Mouse (Mus musculus): ENCODE measurements around the gene Sgta. TPM values are rescaled to one million over a fixed set of nuclear protein-coding genes. Genes with fewer than 3 reads are reported as not detected.

Gene Sgta
- total and polyA plus RNA-seq, 2 experiments from 2014 or later = 215 to 326 TPM

DNA sequence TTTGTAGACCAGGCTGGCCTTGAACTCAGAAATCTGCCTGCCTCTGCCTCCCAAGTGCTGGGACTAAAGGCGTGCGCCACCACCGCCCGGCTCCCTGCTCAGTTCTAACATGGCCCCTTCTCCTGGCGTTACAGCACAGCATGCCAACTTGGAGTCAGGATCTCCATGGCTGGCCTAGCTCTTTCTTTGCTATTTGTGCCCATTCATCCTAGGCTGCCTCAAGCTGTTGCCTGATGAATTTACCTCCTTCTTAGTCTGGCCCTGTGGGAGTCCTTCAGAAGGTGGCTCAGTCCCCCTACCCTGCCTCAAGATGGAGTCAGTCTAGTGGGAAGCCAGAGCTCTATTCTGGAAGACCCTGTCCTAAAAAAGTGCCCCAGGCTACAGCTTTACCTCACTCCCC, 33.1 kb downstream of the Sgta start:
- DNase-seq = no peak
- Histone ChIP-seq H3K4me2 (ENCODE audit: low read depth) (no peak overlapping the region), H3K4me3 (ENCODE audit: low read depth, low read length) (no peak overlapping the region), H3K36me3 (ENCODE audit: insufficient read depth) (peaks cover 20% of the 10 kb centered on the region), H3K9ac (no peak overlapping the region), H3K4me1 (ENCODE audit: insufficient read depth) (peaks cover 4% of the 10 kb centered on the region; the same call in 1 of the 2 replicates), H3K27ac (ENCODE audit: low read depth, low read length) (no peak overlapping the region), H3K27me3 (ENCODE audit: insufficient read depth, low read length) (no peaks in the 10 kb centered on the region; the same call in 1 of the 2 replicates), H3K9me3 (ENCODE audit: low read length) (no peaks in the 10 kb centered on the region)
- WGBS = 94% methylated on average over 5 of the region's 5 CpGs
- TF ChIP-seq CTCF (IDR thresholded peaks at IDR 0.05; ENCODE audit: low read depth) = no peak
- no peak for ATAC-seq

DNA sequence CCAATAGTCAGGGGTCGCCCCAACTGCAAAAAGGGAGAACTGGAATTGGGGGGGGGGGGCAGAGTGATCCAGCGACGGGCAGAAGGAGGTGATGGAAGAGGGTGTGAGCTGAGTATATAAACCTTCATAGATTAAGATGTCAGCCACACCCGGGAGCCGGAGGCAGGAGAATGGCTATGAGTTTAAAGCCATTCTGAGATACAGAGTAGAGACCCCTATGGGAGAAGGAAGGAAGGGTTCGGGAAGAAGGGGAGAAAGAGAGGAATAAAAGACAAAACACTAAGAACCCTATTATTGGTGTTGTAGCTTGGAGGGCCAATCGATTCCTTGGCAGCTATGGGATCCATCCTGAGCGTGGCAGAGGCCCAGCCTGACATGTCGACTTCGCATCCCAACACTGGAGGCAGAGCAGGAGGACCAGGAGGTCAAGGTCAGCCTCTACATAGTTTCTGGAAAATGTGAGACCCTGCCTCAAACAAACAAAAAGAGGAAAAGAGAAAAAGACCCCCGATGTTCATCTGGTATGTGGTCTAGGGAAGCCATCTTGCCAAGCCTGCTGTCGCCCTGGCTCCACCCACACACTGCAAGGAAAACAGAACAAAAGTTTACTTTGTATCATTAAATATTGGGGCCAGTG, 34.2 kb downstream of the Sgta start, which contains the start of gene Diras1:
TSS of gene Diras1 (minus strand) at position 24 of the 637 bp plus-strand sequence.
- 40% methylated on average over 12 of the region's 12 CpGs for WGBS
- peak; percentile 53 for TF ChIP-seq CTCF (IDR thresholded peaks at IDR 0.05; ENCODE audit: low read depth)
- peak; percentile 50 for DNase-seq
- Histone ChIP-seq H3K9ac (peak within 1 kb of the TSS; percentile 77), H3K4me2 (ENCODE audit: low read depth) (peak within 1 kb of the TSS; percentile 93), H3K9me3 (ENCODE audit: low read length) (no peaks in the 10 kb centered on the region), H3K27ac (ENCODE audit: low read depth, low read length) (peak within 1 kb of the TSS; percentile 64), H3K27me3 (ENCODE audit: insufficient read depth, low read length) (no peaks in the 10 kb centered on the region; the same call in 1 of the 2 replicates), H3K4me1 (ENCODE audit: insufficient read depth) (peaks cover 4% of the 10 kb centered on the region; the same call in 1 of the 2 replicates), H3K36me3 (ENCODE audit: insufficient read depth) (peaks cover 14% of the 10 kb centered on the region), H3K4me3 (ENCODE audit: low read depth, low read length) (peak within 1 kb of the TSS; percentile 45)
- ATAC-seq = peak; percentile 63

DNA sequence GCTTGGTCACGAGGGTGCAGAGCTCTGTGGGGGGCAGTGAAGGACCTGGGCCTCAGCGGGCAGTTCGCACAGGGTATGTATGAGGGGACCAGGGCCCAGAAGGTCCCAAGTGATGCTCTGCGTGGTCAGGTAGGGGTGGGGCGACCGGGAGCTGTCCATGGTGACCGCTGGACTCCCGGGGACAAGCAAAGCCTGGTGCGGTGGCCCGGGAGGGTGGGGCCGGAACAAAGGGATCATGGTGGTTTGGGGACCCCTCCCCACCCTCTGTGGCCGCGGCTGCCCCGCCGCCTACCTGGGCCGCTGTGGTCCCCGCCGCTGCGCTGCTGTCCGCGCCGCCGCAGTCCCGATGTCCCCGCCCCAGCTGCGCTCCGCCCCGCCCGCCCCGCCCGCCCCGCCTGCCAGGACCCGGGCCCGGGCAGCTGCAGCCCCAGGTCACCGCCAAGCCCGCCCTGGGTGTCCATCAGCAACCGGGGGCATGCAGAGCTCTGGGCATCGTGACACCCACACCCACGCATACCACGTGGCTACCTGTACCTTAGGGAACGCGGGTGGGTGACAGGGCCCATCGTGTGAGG, 34.8 kb downstream of the Sgta start:
- Histone ChIP-seq H3K27me3 (ENCODE audit: insufficient read depth, low read length) (no peaks in the 10 kb centered on the region; the same call in 1 of the 2 replicates), H3K4me1 (ENCODE audit: insufficient read depth) (peaks cover 4% of the 10 kb centered on the region; the same call in 1 of the 2 replicates), H3K4me2 (ENCODE audit: low read depth) (peak overlapping the region; percentile 93), H3K4me3 (ENCODE audit: low read depth, low read length) (peak overlapping the region; percentile 45), H3K27ac (ENCODE audit: low read depth, low read length) (peak overlapping the region; percentile 64), H3K9ac (peak overlapping the region; percentile 77), H3K36me3 (ENCODE audit: insufficient read depth) (peaks cover 7% of the 10 kb centered on the region), H3K9me3 (ENCODE audit: low read length) (no peaks in the 10 kb centered on the region)
- WGBS = 3% methylated on average over 31 of the region's 43 CpGs
- no peak for TF ChIP-seq CTCF (IDR thresholded peaks at IDR 0.05; ENCODE audit: low read depth)
- DNase-seq (no peak), ATAC-seq (peak; percentile 47)

DNA sequence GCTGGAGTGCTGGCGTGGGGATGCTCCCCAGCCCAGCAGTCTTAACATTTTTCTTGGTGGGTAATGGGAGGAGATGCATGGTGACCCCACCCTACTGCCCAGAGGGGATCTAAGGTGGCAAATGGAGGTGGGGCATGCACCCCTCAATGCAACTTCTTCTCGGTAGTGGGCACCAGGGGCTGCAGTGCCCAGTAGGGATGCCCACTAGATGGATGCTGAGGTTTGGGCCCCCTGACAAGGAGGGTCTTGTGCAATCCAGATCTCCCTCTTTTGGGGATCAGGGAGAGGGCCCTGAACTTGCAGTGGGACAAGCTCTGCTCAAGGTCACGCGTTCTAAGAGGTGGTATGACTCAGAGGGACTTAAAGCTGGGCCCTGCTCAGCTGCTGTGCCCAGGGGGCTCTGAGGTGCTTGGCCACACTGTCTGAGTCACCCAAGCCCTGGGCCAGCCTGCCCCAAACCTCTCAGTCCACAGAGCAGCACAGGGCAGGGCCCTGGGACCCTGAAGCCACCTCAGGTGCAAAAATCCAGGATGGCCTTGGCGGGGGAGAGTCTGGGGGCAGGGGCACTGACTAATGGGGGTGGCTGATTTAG, 35.5 kb downstream of the Sgta start:
- DNase-seq (no peak), ATAC-seq (0 out of 2 replicates have a peak, but pooled peaks have one; percentile 1)
- peak overlapping the region; percentile 77 for H3K9ac ChIP-seq
- 0 out of 2 replicates have a peak overlapping the region, but pooled peaks have one; percentile 64 for H3K27ac ChIP-seq (ENCODE audit: low read depth, low read length)
- peak overlapping the region; percentile 45 for H3K4me3 ChIP-seq (ENCODE audit: low read depth, low read length)
- H3K9me3 ChIP-seq (ENCODE audit: low read length) = no peaks in the 10 kb centered on the region
- peaks cover 4% of the 10 kb centered on the region for H3K36me3 ChIP-seq (ENCODE audit: insufficient read depth)
- peak overlapping the region; percentile 93 for H3K4me2 ChIP-seq (ENCODE audit: low read depth)
- no peak for TF ChIP-seq CTCF (IDR thresholded peaks at IDR 0.05; ENCODE audit: low read depth)
- peaks cover 4% of the 10 kb centered on the region; the same call in 1 of the 2 replicates for H3K4me1 ChIP-seq (ENCODE audit: insufficient read depth)
- 80% methylated on average over 5 of the region's 5 CpGs for WGBS
- no peaks in the 10 kb centered on the region; the same call in 1 of the 2 replicates for H3K27me3 ChIP-seq (ENCODE audit: insufficient read depth, low read length)

DNA sequence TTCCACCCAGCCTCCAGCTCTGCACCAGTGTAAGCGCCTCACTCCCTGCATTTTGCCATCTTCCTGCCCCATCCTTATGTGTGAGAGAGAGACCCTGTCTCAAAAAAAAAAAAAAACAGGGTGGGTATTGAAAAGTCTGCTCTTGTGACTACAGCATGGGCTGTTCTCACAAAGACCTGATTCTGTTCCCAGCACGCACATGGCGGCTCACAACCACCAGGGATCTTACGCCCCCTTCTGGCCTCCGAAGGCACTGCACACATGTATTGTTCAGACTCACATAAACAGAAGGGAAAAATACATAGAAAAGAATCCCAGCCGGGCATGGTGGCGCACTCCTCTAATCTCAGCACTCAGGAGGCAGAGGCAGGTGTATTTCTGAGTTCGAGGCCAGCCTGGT, 37.2 kb downstream of the Sgta start:
- Histone ChIP-seq H3K4me3 (ENCODE audit: low read depth, low read length) (no peak overlapping the region), H3K27me3 (ENCODE audit: insufficient read depth, low read length) (no peaks in the 10 kb centered on the region; the same call in 1 of the 2 replicates), H3K4me1 (ENCODE audit: insufficient read depth) (peaks cover 4% of the 10 kb centered on the region; the same call in 1 of the 2 replicates), H3K27ac (ENCODE audit: low read depth, low read length) (no peak overlapping the region), H3K36me3 (ENCODE audit: insufficient read depth) (peaks cover 4% of the 10 kb centered on the region; the same call in 1 of the 2 replicates), H3K9me3 (ENCODE audit: low read length) (no peaks in the 10 kb centered on the region), H3K4me2 (ENCODE audit: low read depth) (no peak overlapping the region), H3K9ac (no peak overlapping the region)
- TF ChIP-seq CTCF (IDR thresholded peaks at IDR 0.05; ENCODE audit: low read depth) = peak; percentile 49
- DNase-seq = peak; percentile 21
- 67% methylated on average over 8 of the region's 8 CpGs for WGBS
- no peak for ATAC-seq

DNA sequence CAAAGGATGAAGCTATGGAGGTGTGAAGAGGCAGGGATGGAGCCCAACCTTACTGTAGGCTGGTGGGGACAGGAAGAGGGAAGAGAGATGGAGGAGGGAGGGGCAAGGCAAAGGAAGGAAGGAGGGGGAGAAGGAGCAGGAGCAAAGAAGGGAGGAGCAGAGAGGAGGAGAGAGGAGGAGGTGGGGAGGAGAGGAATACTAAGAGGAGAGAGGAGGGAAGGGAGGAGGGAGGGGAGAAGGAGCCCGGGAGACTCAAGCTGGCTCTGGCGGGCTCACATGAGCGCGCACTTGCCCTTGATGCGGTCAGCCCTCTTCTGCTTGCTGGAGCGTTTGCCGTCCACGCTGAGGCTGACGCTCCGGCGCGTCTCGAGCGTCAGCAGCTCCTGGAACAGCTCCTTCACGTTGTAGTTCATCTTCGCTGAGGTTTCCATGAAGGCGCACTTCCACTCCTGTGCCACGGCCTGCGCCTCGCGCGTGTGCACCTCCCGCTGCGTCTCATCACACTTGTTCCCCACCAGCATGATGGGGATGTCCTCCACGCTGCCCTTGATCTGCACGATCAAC, 38.4 kb downstream of the Sgta start:
- no peak overlapping the region; the same call in 1 of the 2 replicates for H3K27ac ChIP-seq (ENCODE audit: low read depth, low read length)

More for the DNA sequence above, 38.4 kb downstream of the Sgta start:
- ATAC-seq (peak; percentile 32; the same call in 1 of the 2 replicates), DNase-seq (peak; percentile 41)
- WGBS = 18% methylated on average over 26 of the region's 26 CpGs
- H3K4me3 ChIP-seq (ENCODE audit: low read depth, low read length) = 0 out of 2 replicates have a peak overlapping the region, but pooled peaks have one; percentile 3
- no peaks in the 10 kb centered on the region for H3K9me3 ChIP-seq (ENCODE audit: low read length)
- no peak for TF ChIP-seq CTCF (IDR thresholded peaks at IDR 0.05; ENCODE audit: low read depth)
- peak overlapping the region; percentile 33 for H3K4me2 ChIP-seq (ENCODE audit: low read depth)
- H3K27me3 ChIP-seq (ENCODE audit: insufficient read depth, low read length) = no peaks in the 10 kb centered on the region; the same call in 1 of the 2 replicates
- no peak overlapping the region for H3K9ac ChIP-seq
- peaks cover 4% of the 10 kb centered on the region; the same call in 1 of the 2 replicates for H3K36me3 ChIP-seq (ENCODE audit: insufficient read depth)
- peaks cover 4% of the 10 kb centered on the region; the same call in 1 of the 2 replicates for H3K4me1 ChIP-seq (ENCODE audit: insufficient read depth)

Data from forebrain, postnatal 0 days (tissue).